Mouse (Mus musculus): ENCODE measurements at regions not wholly inside any gene's neighbourhood (a gene's known extent, or its start where the extent isn't known, plus 50 kb on each side); places are given as distances from the start of the nearest gene placed in this dataset.

GRCm38 (mm10) chr16:24218162-24218849 is 175.0 kb upstream of the Lpp start:
- peak; percentile 17 for DNase-seq (ENCODE audit: low read depth, low spot score)

GRCm38 (mm10) chr16:24216828-24217227 is 176.5 kb upstream of the Lpp start:
- DNase-seq (ENCODE audit: low read depth, low spot score), result no peak

- DNase-seq (ENCODE audit: low read depth, low spot score), result no peak
Observed at GRCm38 (mm10) chr16:24215353-24215752, 178.0 kb upstream of the Lpp start.

GRCm38 (mm10) chr16:24213577-24213976 is 179.7 kb upstream of the Lpp start:
- no peak for DNase-seq (ENCODE audit: low read depth, low spot score)

- DNase-seq (ENCODE audit: low read depth, low spot score), result no peak
Observed at GRCm38 (mm10) chr16:24212702-24213101, 180.6 kb upstream of the Lpp start.

GRCm38 (mm10) chr16:24211588-24211987 is 181.7 kb upstream of the Lpp start:
- no peak for DNase-seq (ENCODE audit: low read depth, low spot score)

GRCm38 (mm10) chr16:24208876-24209275 is 184.4 kb upstream of the Lpp start:
- no peak for DNase-seq (ENCODE audit: low read depth, low spot score)

GRCm38 (mm10) chr16:24208118-24208517 is 185.2 kb upstream of the Lpp start:
- no peak for DNase-seq (ENCODE audit: low read depth, low spot score)

GRCm38 (mm10) chr16:24207056-24207455 is 186.3 kb upstream of the Lpp start:
- no peak for DNase-seq (ENCODE audit: low read depth, low spot score)

GRCm38 (mm10) chr16:24206461-24206861 is 186.8 kb upstream of the Lpp start:
- DNase-seq (ENCODE audit: low read depth, low spot score), result no peak

- DNase-seq (ENCODE audit: low read depth, low spot score), result no peak
Observed at GRCm38 (mm10) chr16:24205594-24205993, 187.7 kb upstream of the Lpp start.

- no peak for DNase-seq (ENCODE audit: low read depth, low spot score)
Observed at GRCm38 (mm10) chr16:24204064-24204730, 189.1 kb upstream of the Lpp start.

GRCm38 (mm10) chr16:24202653-24203052 is 190.7 kb upstream of the Lpp start:
- no peak for DNase-seq (ENCODE audit: low read depth, low spot score)

GRCm38 (mm10) chr16:24201455-24201854 is 191.9 kb upstream of the Lpp start:
- no peak for DNase-seq (ENCODE audit: low read depth, low spot score)

GRCm38 (mm10) chr16:24200200-24200599 is 193.1 kb upstream of the Lpp start:
- no peak for DNase-seq (ENCODE audit: low read depth, low spot score)

- no peak for DNase-seq (ENCODE audit: low read depth, low spot score)
Observed at GRCm38 (mm10) chr16:24199408-24200167, 193.7 kb upstream of the Lpp start.

- DNase-seq (ENCODE audit: low read depth, low spot score), result no peak
Observed at GRCm38 (mm10) chr16:24198291-24198690, 195.0 kb upstream of the Lpp start.

- no peak for DNase-seq (ENCODE audit: low read depth, low spot score)
Observed at GRCm38 (mm10) chr16:24197618-24198017, 195.7 kb upstream of the Lpp start.

GRCm38 (mm10) chr16:24193945-24194344 is 199.4 kb upstream of the Lpp start:
- no peak for DNase-seq (ENCODE audit: low read depth, low spot score)

- no peak for DNase-seq (ENCODE audit: low read depth, low spot score)
Observed at GRCm38 (mm10) chr16:24193251-24193873, 199.9 kb upstream of the Lpp start.

GRCm38 (mm10) chr16:24192013-24192412 is 201.3 kb upstream of the Lpp start:
- DNase-seq (ENCODE audit: low read depth, low spot score), result no peak

GRCm38 (mm10) chr16:24187131-24187530 is 198.5 kb upstream of the Bcl6 start:
- DNase-seq (ENCODE audit: low read depth, low spot score), result no peak
